Mouse (Mus musculus): Measurements from ENCODE around the gene Hpd. TPM values are rescaled to one million over a fixed set of nuclear protein-coding genes. Genes with fewer than 3 reads are reported as not detected.
A peak's percentile ranks its signal among the peaks of the same experiment; 100 is the strongest.

Hpd gene
- total RNA-seq, 2 experiments from 2014 or later = not detected

- H3K4me3 ChIP-seq = no peak overlapping the region; the same call in 1 of the 2 replicates
- no peak for DNase-seq (ENCODE audit: low spot score in 2 of 2)
- 0 out of 2 replicates have a peak, but pooled peaks have one; percentile 14 for TF ChIP-seq CTCF (conservative IDR thresholded peaks at IDR 0.05)
These were observed 48.2 kb downstream of the Hpd start for GRCm38 (mm10) chr5:123134186-123134874.

GRCm38 (mm10) chr5:123133784-123134143 is 48.8 kb downstream of the Hpd start:
- no peak; the same call in 1 of the 2 replicates for TF ChIP-seq CTCF (conservative IDR thresholded peaks at IDR 0.05)
- Histone ChIP-seq H3K27ac (peak overlapping the region; percentile 100; the same call in 1 of the 2 replicates), H3K4me3 (no peak overlapping the region; the same call in 1 of the 2 replicates)
- no peak for DNase-seq (ENCODE audit: low spot score in 2 of 2)

More at GRCm38 (mm10) chr5:123134186-123134874, 48.2 kb downstream of the Hpd start:
- H3K27ac ChIP-seq = peak overlapping the region; percentile 100

GRCm38 (mm10) chr5:123133083-123133783 is 49.3 kb downstream of the Hpd start:
- Histone ChIP-seq H3K4me3 (peak overlapping the region; percentile 85; the same call in 1 of the 2 replicates), H3K27ac (peak overlapping the region; percentile 100; the same call in 1 of the 2 replicates)
- DNase-seq (ENCODE audit: low spot score in 2 of 2) = peak; percentile 87 to 95
- TF ChIP-seq CTCF (conservative IDR thresholded peaks at IDR 0.05) = peak; percentile 87

GRCm38 (mm10) chr5:123132308-123133071 is 50.0 kb downstream of the Hpd start, which contains the start of gene Rhof:
Gene Rhof, minus strand, starts transcription at chr5:123132692.
- TF ChIP-seq CTCF (conservative IDR thresholded peaks at IDR 0.05) = peak; percentile 84
- peak within 1 kb of the TSS; percentile 85 for H3K4me3 ChIP-seq
- DNase-seq (ENCODE audit: low spot score in 2 of 2) = peak; percentile 86 to 92
- peak within 1 kb of the TSS; percentile 100 for H3K27ac ChIP-seq

- no peak for TF ChIP-seq CTCF (conservative IDR thresholded peaks at IDR 0.05)
- no peak for DNase-seq (ENCODE audit: low spot score in 2 of 2)
- Histone ChIP-seq H3K27ac (no peak overlapping the region), H3K4me3 (peak overlapping the region; percentile 85; the same call in 1 of the 2 replicates)
These were observed 51.7 kb downstream of the Hpd start for GRCm38 (mm10) chr5:123130814-123131148.

- DNase-seq (ENCODE audit: low spot score in 2 of 2) = no peak
- no peak for TF ChIP-seq CTCF (conservative IDR thresholded peaks at IDR 0.05)
- H3K4me3 ChIP-seq = peak overlapping the region; percentile 85; the same call in 1 of the 2 replicates
- H3K27ac ChIP-seq = no peak overlapping the region
These were observed 52.3 kb downstream of the Hpd start for GRCm38 (mm10) chr5:123130030-123130813.

GRCm38 (mm10) chr5:123129170-123129757 is 53.3 kb downstream of the Hpd start:
- TF ChIP-seq CTCF (conservative IDR thresholded peaks at IDR 0.05) = no peak
- DNase-seq (ENCODE audit: low spot score in 2 of 2) = no peak
- Histone ChIP-seq H3K4me3 (no peak overlapping the region), H3K27ac (peak overlapping the region; percentile 39; the same call in 1 of the 2 replicates)

- Histone ChIP-seq H3K4me3 (no peak overlapping the region), H3K27ac (peak overlapping the region; percentile 39; the same call in 1 of the 2 replicates)
- DNase-seq (ENCODE audit: low spot score in 2 of 2) = no peak
- no peak for TF ChIP-seq CTCF (conservative IDR thresholded peaks at IDR 0.05)
These were observed 53.9 kb downstream of the Hpd start for GRCm38 (mm10) chr5:123128426-123129169.

GRCm38 (mm10) chr5:123127031-123127430 is 55.5 kb downstream of the Hpd start:
- H3K27ac ChIP-seq = no peak overlapping the region
- no peak for TF ChIP-seq CTCF (conservative IDR thresholded peaks at IDR 0.05)
- no peak overlapping the region for H3K4me3 ChIP-seq
- no peak for DNase-seq (ENCODE audit: low spot score in 2 of 2)

- no peak for TF ChIP-seq CTCF (conservative IDR thresholded peaks at IDR 0.05)
- no peak for DNase-seq (ENCODE audit: low spot score in 2 of 2)
- Histone ChIP-seq H3K4me3 (no peak overlapping the region), H3K27ac (no peak overlapping the region)
These were observed 56.7 kb downstream of the Hpd start for GRCm38 (mm10) chr5:123125638-123126406.

Measured in layer of hippocampus, adult 2 months (tissue).